Mouse (Mus musculus): ENCODE measurements around the gene Dcaf12l1. TPM values are rescaled to one million over a fixed set of nuclear protein-coding genes. Genes with fewer than 3 reads are reported as not detected.

Gene Dcaf12l1
- 0.58 and 0.66 TPM in 2 replicates for polyA plus RNA-seq (2012; rRNA removed)

DNA sequence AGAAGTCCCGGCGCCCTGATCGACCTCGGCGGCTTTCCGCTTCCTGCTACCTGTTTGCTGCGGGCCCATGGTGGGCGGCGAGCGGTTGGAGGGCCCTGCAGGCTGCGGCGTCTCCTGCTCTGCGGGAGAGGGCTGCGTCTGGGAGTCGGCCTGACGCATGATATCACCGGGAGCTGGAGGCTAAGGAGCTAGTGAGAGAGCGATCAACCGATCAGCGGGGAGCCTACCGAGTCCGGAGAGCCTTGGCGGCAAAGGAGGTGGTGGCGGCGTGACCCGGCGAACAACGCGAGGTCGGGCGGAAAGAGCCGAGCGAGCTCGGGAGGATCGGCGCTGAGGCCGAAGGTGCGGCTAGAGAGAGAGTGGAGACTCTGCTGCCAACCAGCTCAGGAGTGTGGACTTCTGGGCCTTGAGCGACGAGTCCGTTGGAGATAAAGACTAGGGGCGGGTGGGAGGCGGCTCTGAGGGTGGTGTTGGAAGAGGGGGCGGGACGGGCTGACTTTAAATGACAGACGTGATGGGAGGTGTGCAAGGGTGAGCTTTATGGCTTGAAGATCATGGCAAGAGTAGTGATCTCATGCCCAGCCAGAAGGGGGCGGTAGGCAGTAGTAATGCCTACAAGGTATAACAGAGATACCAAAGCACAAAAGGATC lies at the start of gene Dcaf12l1:
TSS of gene Dcaf12l1 (minus strand) at position 437 of the 651 bp plus-strand sequence.

All from liver, embryonic 18 days (tissue).